Mouse (Mus musculus) neural tube, embryonic 13.5 days (tissue): ENCODE results near the gene Thra. TPM values are rescaled to one million over a fixed set of nuclear protein-coding genes. Genes with fewer than 3 reads are reported as not detected.

Experiments
- ATAC-seq: fragments of 200-750 bp; cut with Nextera tagmentation; 2 replicates; pipeline ENCODE4 v1.8.0; 2017; ENCODE audit warnings: low read depth, mild to moderate bottlenecking, moderate TSS enrichment, moderate library complexity
- H3K27ac ChIP-seq: fragments of 300-500 bp; sonication (generic); replicated peaks from 2 replicates; pipeline ENCODE4 v1.5.1; 2015; ENCODE audit warnings: moderate library complexity, mild to moderate bottlenecking, inconsistent platforms
- H3K27me3 ChIP-seq: fragments of 300-500 bp; sonication (generic); 2 replicates; pipeline ENCODE4 v1.6.1; 2015; ENCODE audit warnings: mild to moderate bottlenecking, inconsistent platforms
- H3K36me3 ChIP-seq: fragments of 300-500 bp; sonication (generic); 2 replicates; pipeline ENCODE4 v1.6.1; 2015; ENCODE audit warnings: mild to moderate bottlenecking, inconsistent platforms
- H3K4me1 ChIP-seq: fragments of 300-500 bp; sonication (generic); replicated peaks from 2 replicates; pipeline ENCODE4 v1.6.1; 2015; ENCODE audit warnings: inconsistent platforms
- H3K4me2 ChIP-seq: fragments of 300-500 bp; sonication (generic); 2 replicates; pipeline ENCODE4 v1.6.1; 2015; ENCODE audit warnings: inconsistent platforms, mild to moderate bottlenecking, moderate library complexity
- H3K4me3 ChIP-seq: fragments of 300-500 bp; sonication (generic); 2 replicates; pipeline ENCODE4 v1.5.1; 2015; ENCODE audit warnings: mild to moderate bottlenecking, inconsistent platforms
- H3K9ac ChIP-seq: fragments of 300-500 bp; sonication (generic); 2 replicates; pipeline ENCODE4 v1.6.1; 2015; ENCODE audit warnings: moderate library complexity, mild to moderate bottlenecking, inconsistent platforms
- H3K9me3 ChIP-seq: fragments of 300-500 bp; sonication (generic); 2 replicates; pipeline ENCODE4 v1.6.1; 2016; ENCODE audit warnings: inconsistent platforms
- WGBS: fragments of 180-500 bp; shearing (Covaris S2); methylation state at CpG from one replicate; pipeline ENCODE4 v1.1.7; 2015; 5-methylcytosine and 5-hydroxymethylcytosine counted together
- polyA plus RNA-seq: library from polyadenylated mRNA; unstranded; fragments of >200 nt; fragmentation: Nextera tagmentation; extraction: Ambion mirVana; gene quantifications from 2 replicates; pipeline ENCODE4 v1.2.1, GENCODE M21; 2015

The Thra gene
- polyA plus RNA-seq, 1 experiment from 2014 or later, result 94.4 TPM

GRCm38 (mm10) chr11:98788139-98788538, 47.7 kb downstream of the Thra start:
- Histone ChIP-seq H3K27me3 (no peaks in the 10 kb centered on the region), H3K27ac (peak overlapping the region; percentile 63), H3K9me3 (no peaks in the 10 kb centered on the region), H3K4me3 (no peak overlapping the region), H3K4me2 (peak overlapping the region; percentile 88), H3K36me3 (no peaks in the 10 kb centered on the region), H3K4me1 (peaks cover 66% of the 10 kb centered on the region), H3K9ac (no peak overlapping the region; the same call in 1 of the 2 replicates)
- no peak for ATAC-seq
- 96% methylated on average over 5 of the region's 5 CpGs for WGBS

GRCm38 (mm10) chr11:98788550-98789218, 48.2 kb downstream of the Thra start:
- Histone ChIP-seq H3K9me3 (no peaks in the 10 kb centered on the region), H3K27me3 (no peaks in the 10 kb centered on the region), H3K27ac (peak overlapping the region; percentile 63), H3K9ac (peak overlapping the region; percentile 60), H3K4me3 (peak overlapping the region; percentile 44), H3K4me1 (peaks cover 66% of the 10 kb centered on the region), H3K36me3 (no peaks in the 10 kb centered on the region), H3K4me2 (peak overlapping the region; percentile 88)
- peak; percentile 70 for ATAC-seq
- 14% methylated on average over 17 of the region's 18 CpGs for WGBS

- Histone ChIP-seq H3K4me1 (peaks cover 66% of the 10 kb centered on the region), H3K36me3 (no peaks in the 10 kb centered on the region), H3K27me3 (no peaks in the 10 kb centered on the region), H3K9ac (peak overlapping the region; percentile 60), H3K4me2 (peak overlapping the region; percentile 88), H3K27ac (peak overlapping the region; percentile 46; the same call in 1 of the 2 replicates), H3K9me3 (no peaks in the 10 kb centered on the region), H3K4me3 (peak overlapping the region; percentile 44)
- 2% methylated on average over 25 of the region's 25 CpGs for WGBS
- ATAC-seq, result no peak
Measured at GRCm38 (mm10) chr11:98789219-98789807, 48.9 kb downstream of the Thra start.

- H3K4me1 ChIP-seq, result peaks cover 63% of the 10 kb centered on the region
- no peak for ATAC-seq
- 42% methylated on average over 5 of the region's 5 CpGs for WGBS
Measured at GRCm38 (mm10) chr11:98789824-98790223, 49.4 kb downstream of the Thra start.

GRCm38 (mm10) chr11:98790631-98791205, 50.3 kb downstream of the Thra start:
- WGBS, result 83% methylated on average over 5 of the region's 5 CpGs
- H3K9ac ChIP-seq, result no peak overlapping the region
- H3K27ac ChIP-seq, result no peak overlapping the region
- ATAC-seq, result no peak
- H3K27me3 ChIP-seq, result no peaks in the 10 kb centered on the region
- H3K4me1 ChIP-seq, result peaks cover 54% of the 10 kb centered on the region
- no peak overlapping the region for H3K4me2 ChIP-seq
- no peaks in the 10 kb centered on the region for H3K36me3 ChIP-seq
- H3K9me3 ChIP-seq, result no peaks in the 10 kb centered on the region
- no peak overlapping the region for H3K4me3 ChIP-seq

More at GRCm38 (mm10) chr11:98789824-98790223, 49.4 kb downstream of the Thra start:
- no peaks in the 10 kb centered on the region for H3K36me3 ChIP-seq
- peak overlapping the region; percentile 60 for H3K9ac ChIP-seq
- peak overlapping the region; percentile 44 for H3K4me3 ChIP-seq
- H3K27me3 ChIP-seq, result no peaks in the 10 kb centered on the region
- no peak overlapping the region for H3K27ac ChIP-seq
- H3K9me3 ChIP-seq, result no peaks in the 10 kb centered on the region
- peak overlapping the region; percentile 88 for H3K4me2 ChIP-seq

- H3K36me3 ChIP-seq, result no peaks in the 10 kb centered on the region
- H3K9ac ChIP-seq, result no peak overlapping the region
- H3K27ac ChIP-seq, result no peak overlapping the region
- H3K9me3 ChIP-seq, result no peaks in the 10 kb centered on the region
- no peak overlapping the region for H3K4me2 ChIP-seq
- H3K27me3 ChIP-seq, result no peaks in the 10 kb centered on the region
- ATAC-seq, result no peak
- no peak overlapping the region for H3K4me3 ChIP-seq
- WGBS, result 80% methylated on average over 1 of the region's 1 CpGs
- H3K4me1 ChIP-seq, result peaks cover 47% of the 10 kb centered on the region
Measured at GRCm38 (mm10) chr11:98791448-98791847, 51.0 kb downstream of the Thra start.

GRCm38 (mm10) chr11:98792081-98792480, 51.6 kb downstream of the Thra start:
- 16% methylated on average over 4 of the region's 4 CpGs for WGBS
- Histone ChIP-seq H3K4me3 (no peak overlapping the region), H3K36me3 (no peaks in the 10 kb centered on the region), H3K4me2 (no peak overlapping the region), H3K9ac (no peak overlapping the region), H3K27me3 (no peaks in the 10 kb centered on the region), H3K27ac (no peak overlapping the region), H3K4me1 (peaks cover 42% of the 10 kb centered on the region), H3K9me3 (no peaks in the 10 kb centered on the region)
- no peak for ATAC-seq

- peak; percentile 51 for ATAC-seq
- Histone ChIP-seq H3K36me3 (peaks cover 10% of the 10 kb centered on the region), H3K9me3 (no peaks in the 10 kb centered on the region), H3K4me1 (peaks cover 47% of the 10 kb centered on the region), H3K4me3 (peak overlapping the region; percentile 100), H3K9ac (peak overlapping the region; percentile 100), H3K27me3 (no peaks in the 10 kb centered on the region), H3K27ac (peak overlapping the region; percentile 100), H3K4me2 (peak overlapping the region; percentile 100)
- WGBS, result 0% methylated on average over 25 of the region's 30 CpGs
Measured at GRCm38 (mm10) chr11:98794469-98795014, 54.1 kb downstream of the Thra start.

- H3K27ac ChIP-seq, result peak within 1 kb of the TSS; percentile 100
- WGBS, result under 1% methylated on average over 64 of the region's 89 CpGs
- peak within 1 kb of the TSS; percentile 100 for H3K9ac ChIP-seq
- H3K4me1 ChIP-seq, result peaks cover 43% of the 10 kb centered on the region
- peak within 1 kb of the TSS; percentile 100 for H3K4me3 ChIP-seq
- H3K4me2 ChIP-seq, result peak within 1 kb of the TSS; percentile 100
- H3K36me3 ChIP-seq, result peaks cover 16% of the 10 kb centered on the region
- H3K27me3 ChIP-seq, result no peaks in the 10 kb centered on the region
- H3K9me3 ChIP-seq, result no peaks in the 10 kb centered on the region
- peak; percentile 59 for ATAC-seq
Measured at GRCm38 (mm10) chr11:98795015-98795713, 54.7 kb downstream of the Thra start, which contains the start of gene Msl1. Msl1 (plus strand) TSS chr11:98795516.

- no peaks in the 10 kb centered on the region for H3K27me3 ChIP-seq
- H3K4me3 ChIP-seq, result peak overlapping the region; percentile 100
- H3K9ac ChIP-seq, result peak overlapping the region; percentile 100
- H3K27ac ChIP-seq, result peak overlapping the region; percentile 100
- peaks cover 48% of the 10 kb centered on the region for H3K4me1 ChIP-seq
- ATAC-seq, result peak; percentile 36
- under 1% methylated on average over 71 of the region's 74 CpGs for WGBS
- H3K36me3 ChIP-seq, result peaks cover 24% of the 10 kb centered on the region
- no peaks in the 10 kb centered on the region for H3K9me3 ChIP-seq
- peak overlapping the region; percentile 100 for H3K4me2 ChIP-seq
Measured at GRCm38 (mm10) chr11:98795714-98796514, 55.5 kb downstream of the Thra start.
